Mouse (Mus musculus): ENCODE measurements around the gene Fhod1.

Fhod1 gene

DNA sequence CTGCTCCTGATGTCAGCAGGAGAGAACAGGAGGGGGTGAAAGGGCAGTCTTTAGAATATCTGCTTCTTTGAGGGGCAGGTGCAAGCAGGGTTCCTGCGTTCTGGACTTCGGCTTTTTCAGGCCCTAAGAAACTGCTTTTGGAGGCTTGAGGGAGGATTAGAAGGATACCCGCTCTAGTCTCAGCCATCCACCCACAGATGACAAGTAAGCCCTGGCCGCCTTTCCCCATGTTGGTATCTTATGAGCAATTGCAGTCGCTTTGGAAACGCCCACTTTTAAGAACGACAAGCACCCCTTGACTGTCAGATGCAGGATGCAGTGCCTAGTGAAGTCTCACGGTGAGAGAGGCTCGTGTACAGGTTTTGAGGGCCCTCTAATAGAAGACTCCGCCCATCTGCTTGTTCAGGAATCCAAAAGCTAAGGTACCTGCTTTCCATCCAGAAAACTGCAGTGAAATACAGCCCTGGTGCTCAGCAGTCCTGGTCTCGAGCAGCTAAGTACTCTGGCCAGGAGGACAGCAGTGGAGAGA lies 29.0 kb downstream of the Fhod1 start:
- no peak for DNase-seq (ENCODE audit: extremely low spot score, low read depth, low spot score)

GRCm38 (mm10) chr8:105317941-105318340 lies 29.8 kb downstream of the Fhod1 start:
- DNase-seq (ENCODE audit: extremely low spot score, low read depth, low spot score), result no peak

DNA sequence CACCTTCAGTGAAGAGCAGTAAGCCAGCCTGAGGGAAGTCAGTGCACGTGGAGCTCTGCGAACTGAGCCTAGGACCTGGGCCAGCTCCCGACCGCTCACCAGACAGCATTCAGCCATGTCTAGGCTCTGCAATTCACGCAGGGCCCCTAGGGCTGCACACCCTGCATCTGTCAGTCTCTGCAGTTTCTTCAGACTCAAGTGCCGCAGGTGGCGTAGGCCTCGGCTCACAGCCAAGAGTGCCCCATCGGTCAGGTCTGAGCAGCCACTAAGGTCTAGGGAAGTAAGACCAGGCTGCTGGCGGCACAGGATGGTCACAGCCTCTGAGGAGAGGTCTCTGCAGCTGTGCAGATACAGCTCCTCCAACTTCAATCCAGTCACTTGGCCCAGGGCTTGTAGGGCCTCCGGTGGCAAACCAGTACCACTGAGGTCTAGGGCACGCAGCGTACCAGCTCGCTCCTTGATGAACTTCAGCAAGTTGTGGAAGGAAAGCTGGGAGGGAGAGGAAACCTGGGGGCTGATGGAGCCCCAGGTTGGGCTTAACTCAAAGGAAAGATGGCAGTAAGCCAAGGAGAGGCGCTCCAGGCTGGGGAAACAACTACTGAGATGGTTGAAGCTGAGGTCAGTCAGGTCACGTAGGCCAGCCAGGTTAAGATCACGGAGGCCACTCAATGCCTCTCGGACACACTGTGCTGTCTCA lies 32.5 kb downstream of the Fhod1 start:
- no peak for DNase-seq (ENCODE audit: extremely low spot score, low read depth, low spot score)

DNA sequence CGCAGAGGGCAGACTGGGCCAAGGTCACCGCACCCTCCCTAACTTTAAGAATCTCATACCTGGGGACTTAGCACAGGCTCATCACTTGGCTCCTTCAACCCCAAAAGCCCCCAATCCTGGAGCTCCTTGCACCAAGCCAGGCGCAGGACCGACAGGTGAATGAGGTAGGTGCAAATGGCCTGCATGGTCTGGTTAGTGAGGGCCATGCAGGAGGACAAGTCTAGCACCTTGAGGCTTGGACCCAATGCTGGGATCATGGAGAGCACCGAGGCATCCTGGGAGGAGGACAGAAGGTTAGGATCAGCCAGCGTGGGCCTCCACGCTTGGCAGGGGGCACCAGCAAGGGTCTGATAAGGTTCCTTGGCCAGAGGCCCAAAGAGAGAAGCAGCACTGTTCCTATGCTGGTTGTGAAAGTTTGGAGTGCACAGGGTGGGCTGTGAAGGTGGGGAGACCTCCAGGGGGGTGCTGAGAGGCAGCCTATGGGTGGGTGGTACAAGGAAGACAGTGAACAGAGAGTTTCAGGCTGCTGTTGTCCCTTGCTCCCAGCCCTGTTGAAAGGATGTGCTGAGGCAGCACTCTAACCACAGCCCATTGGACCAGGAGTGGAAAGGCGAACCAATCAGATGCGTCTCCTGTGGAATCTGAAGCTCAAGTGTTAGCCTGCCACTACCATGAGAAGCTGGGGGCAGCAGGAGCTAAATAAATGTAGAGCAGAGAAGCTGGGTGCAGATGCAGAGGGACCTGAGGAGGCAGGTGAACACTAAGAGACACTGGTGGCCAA lies 33.9 kb downstream of the Fhod1 start:
- DNase-seq (ENCODE audit: extremely low spot score, low read depth, low spot score), result no peak

DNA sequence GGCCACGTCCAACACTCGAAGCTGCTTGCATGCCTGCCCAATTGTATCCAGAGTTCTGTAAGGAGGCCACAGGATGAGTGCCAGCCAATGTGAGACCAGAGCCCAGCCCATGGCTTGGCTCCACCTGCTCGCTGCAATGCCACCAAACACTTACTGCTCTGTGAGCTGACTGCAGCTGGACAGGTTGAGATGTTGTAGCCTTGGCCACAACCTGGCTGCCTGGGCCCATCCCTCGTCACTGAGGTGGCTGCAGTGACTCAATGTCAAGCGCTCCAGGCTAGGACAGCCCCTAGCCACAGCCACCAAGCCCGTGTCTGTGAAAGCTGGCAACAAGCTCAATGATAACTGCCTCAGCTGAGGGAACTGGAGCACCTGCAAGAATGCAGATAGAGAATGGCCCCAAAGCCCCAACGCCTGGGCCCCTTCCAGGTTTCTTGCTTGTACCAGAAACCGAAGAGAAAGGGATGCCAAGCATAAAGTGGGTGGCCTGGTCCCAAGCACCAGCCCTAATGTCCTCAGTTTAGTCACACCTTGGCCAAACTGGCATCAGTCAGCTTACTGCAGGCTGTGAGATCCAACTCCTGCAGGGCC lies 34.8 kb downstream of the Fhod1 start:
- no peak for DNase-seq (ENCODE audit: extremely low spot score, low read depth, low spot score)

DNA sequence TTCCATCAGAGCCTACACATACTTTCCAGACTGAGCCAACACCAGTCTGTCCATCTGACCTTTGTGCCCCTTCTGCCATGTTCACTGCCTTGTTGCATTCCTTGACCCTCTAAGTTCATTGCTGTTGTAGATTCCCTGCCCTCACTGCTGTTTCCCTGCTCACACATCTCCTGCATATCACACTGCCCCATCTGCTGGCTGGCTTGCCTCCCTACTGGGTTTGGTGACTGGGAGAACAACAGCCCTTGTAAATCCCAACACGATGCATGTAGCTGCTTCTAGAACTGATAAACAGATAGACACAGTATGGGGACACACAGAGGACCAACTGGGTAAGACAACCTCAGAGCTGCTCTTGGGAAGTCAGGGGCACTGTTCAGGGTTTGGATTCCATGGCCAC lies 36.0 kb downstream of the Fhod1 start:
- no peak for DNase-seq (ENCODE audit: extremely low spot score, low read depth, low spot score)

- no peak for DNase-seq (ENCODE audit: extremely low spot score, low read depth, low spot score)
Observed at GRCm38 (mm10) chr8:105310118-105310517, 37.6 kb downstream of the Fhod1 start.

DNA sequence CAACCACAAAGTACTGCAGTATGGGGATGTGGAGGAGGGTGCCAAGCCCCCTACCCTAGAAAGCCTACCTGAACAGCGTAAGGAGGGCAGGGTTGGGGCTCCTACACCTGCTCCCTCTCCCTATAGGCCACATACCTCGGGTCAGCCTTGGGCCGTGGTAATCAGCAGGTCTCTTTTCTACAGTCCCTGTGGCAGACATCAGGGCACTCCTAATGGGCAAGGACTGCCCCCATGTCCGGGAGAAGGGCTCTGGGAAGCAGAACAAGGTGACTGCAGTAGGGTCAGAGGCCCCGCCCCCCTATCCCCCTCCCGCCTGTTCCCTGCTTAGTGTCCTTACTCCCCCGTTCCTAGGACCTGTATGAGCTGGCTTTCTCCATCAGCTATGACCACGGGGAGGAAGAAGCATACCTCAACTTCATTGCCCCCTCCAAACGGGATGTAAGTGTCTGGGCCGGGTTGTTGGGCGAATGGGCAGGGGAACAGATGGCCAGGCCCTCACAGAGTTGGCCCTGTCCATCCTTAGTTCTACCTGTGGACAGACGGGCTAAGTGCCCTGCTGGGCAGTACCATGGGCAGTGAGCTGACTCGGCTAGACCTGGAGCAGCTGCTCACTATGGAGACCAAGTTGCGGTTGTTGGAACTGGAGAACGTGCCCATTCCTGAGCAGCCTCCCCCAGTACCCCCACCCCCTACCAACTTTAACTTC lies 38.5 kb downstream of the Fhod1 start:
- DNase-seq (ENCODE audit: extremely low spot score, low read depth, low spot score), result no peak

GRCm38 (mm10) chr8:105308428-105308827 lies 39.3 kb downstream of the Fhod1 start:
- no peak for DNase-seq (ENCODE audit: extremely low spot score, low read depth, low spot score)

- no peak for DNase-seq (ENCODE audit: extremely low spot score, low read depth, low spot score)
Observed at GRCm38 (mm10) chr8:105307670-105308069, 40.1 kb downstream of the Fhod1 start.

GRCm38 (mm10) chr8:105306146-105306691 lies 41.5 kb downstream of the Fhod1 start:
- DNase-seq (ENCODE audit: extremely low spot score, low read depth, low spot score), result no peak

GRCm38 (mm10) chr8:105305211-105306145 lies 42.3 kb downstream of the Fhod1 start, which contains the start of gene Elmo3:
Gene Elmo3, plus strand, starts transcription at chr8:105305601.
- DNase-seq (ENCODE audit: extremely low spot score, low read depth, low spot score), result no peak

DNA sequence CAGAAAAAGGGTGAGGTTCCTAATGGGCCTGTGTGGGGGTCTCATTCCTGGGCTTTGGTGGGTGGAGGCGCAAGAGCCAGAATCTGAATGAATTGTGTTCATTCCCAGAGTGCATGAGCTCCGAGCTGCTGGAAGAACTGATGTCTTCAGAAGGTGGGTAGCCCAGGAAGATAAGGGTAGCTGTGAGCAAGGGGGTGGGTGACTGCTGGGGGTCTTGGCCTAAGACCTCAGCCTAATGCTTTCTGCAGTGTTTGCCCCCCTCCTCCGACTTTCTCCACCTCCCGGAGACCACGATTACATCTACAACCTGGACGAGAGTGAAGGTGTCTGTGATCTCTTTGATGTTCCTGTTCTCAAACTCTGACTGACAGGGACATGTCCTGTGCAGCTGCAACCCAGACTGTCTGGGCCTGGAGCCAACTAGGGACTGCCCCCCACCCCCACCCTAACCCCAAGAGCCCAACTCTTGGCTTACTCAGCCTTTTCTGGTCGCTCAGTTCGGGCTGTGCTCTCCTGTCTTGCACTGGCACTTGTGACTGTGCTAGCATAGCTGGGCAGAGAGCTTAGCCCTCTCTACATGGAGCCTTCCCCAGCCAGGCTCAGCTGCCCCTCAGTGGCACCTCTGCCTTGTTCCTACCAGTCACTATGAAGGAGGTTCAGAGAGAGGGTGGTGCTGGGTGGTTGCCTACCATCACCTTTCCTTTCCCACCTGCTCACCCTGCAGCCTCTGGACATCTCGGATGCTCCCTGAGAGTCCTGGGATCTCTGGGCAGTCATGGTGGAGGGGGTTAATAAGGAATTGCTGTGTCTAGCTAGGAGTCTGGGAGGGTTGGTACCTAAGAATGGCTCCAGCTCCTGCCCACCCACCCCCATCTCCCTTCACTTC lies 43.2 kb downstream of the Fhod1 start:
- no peak for DNase-seq (ENCODE audit: extremely low spot score, low read depth, low spot score)

DNA sequence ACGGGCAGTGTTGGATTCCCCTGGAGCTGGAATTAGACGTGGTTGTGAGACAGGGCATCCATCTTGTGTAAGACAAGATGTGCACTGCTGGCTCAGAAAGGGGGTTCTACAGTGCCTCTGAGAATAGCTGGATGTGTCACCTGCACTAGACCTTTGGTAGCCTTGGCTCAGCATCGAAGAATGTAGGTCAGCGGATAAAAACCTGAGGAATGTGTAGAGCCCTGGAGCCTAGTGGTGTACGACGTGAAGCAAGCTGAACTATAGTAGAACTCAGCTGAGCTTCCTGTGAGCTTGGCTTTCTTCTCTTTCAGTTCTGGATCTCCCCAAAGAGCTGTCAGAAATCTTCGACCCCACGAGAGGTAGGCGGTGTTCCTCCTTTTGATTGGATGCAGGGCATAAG lies 43.9 kb downstream of the Fhod1 start:
- DNase-seq (ENCODE audit: extremely low spot score, low read depth, low spot score), result no peak

DNA sequence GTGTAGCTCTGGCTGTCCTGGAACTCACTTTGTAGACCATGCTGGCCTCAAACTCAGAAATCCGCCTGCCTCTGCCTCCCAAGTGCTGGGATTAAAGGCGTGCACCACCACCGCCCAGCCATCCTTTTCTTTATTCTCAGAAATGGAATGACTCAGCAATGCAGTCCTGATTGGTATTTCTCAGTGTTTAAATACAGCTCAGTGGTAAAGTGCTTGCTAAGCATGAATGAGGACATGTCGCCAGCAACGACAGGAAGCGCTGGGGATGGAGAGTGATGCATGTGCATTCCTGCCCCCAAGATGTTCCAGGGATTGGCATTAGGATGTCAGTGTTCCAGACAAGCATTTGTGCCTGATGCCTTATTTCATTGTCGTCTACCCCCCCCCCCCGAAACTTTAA lies 44.4 kb downstream of the Fhod1 start:
- DNase-seq (ENCODE audit: extremely low spot score, low read depth, low spot score), result no peak

DNA sequence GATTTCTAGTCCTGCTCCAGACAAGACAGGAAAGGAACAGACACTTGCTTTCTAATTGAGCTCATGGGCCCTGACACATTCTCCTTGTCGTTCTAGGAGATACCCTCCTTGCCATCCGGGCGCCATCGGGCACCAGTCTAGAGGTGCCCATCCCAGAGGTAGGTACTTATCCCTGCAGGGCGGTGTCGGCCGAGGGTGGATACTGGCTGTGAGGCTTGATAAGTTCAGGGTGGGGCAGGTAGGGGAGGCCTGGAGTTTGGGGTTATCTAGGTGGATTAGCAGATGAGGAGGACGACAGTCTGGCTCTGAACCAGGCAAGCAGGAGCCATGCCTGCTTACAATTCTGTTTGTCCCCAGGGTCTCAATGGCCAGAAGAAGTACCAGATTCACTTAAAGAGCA lies 47.8 kb downstream of the Fhod1 start:
- DNase-seq (ENCODE audit: extremely low spot score, low read depth, low spot score), result no peak

GRCm38 (mm10) chr8:105298351-105299252 lies 49.2 kb downstream of the Fhod1 start:
- no peak for DNase-seq (ENCODE audit: extremely low spot score, low read depth, low spot score)

Data from hindlimb bud, embryonic 11.5 days (tissue).